14 mouse cellular contexts compared by ENCODE assay signal in genomic region chr10:108430553-108430952, GRCm38 (mm10).
A peak's percentile ranks its signal among the peaks of the same experiment; 100 is the strongest.
DNase-seq lines count a peak whose midpoint lies in the region.
"Had no signal": no experiment of that assay in that cellular context is flagged by ENCODE, and none has a peak within 500 bp of the region (broad histone marks: within the 10 kb centered on the region; RNA-seq: fewer than 3 reads in every experiment).

No protein-coding gene starts in this region.

- DNase-seq in heart, adult 11 months: peak; percentile 44
- DNase-seq in heart, postnatal 25 days (ENCODE audit: low spot score): no peak
- DNase-seq in kidney, postnatal 25 days: peak; percentile 36 to 65
- no peak for DNase-seq in kidney, postnatal 4 days
- DNase-seq in A20 (ENCODE audit: low read depth, low spot score): peak; percentile 19
- DNase-seq: adrenal gland, adult 8-10 months; adrenal gland, postnatal 14 days; adrenal gland, postnatal 36 days; cerebellum, adult 11-12 months; cerebellum, adult 2 months; cerebellum, adult 9-10 months; cerebellum, postnatal 10 days; cerebellum, postnatal 25 days; forebrain, postnatal 0 days had no signal

- intact Hi-C loops in heart, postnatal 25 days (cut with DNase I): no loop called here

Comparison
In these comparisons a context has a peak if more than half of its experiments do, and no peak if none do; other contexts are left out.
1. DNase-seq: peak in heart, adult 11 months (single experiment), kidney, postnatal 25 days (2 of 2) and A20 (single experiment); none in heart, postnatal 25 days (single experiment) and kidney, postnatal 4 days (0 of 2).